Mouse (Mus musculus) neural tube, embryonic 12.5 days (tissue): ENCODE results near the gene Dgki. TPM values are rescaled to one million over a fixed set of nuclear protein-coding genes. Genes with fewer than 3 reads are reported as not detected.

Experiments used
- ATAC-seq: fragments of 200-750 bp; cut with Nextera tagmentation; 2 replicates; pipeline ENCODE4 v1.8.0; 2017; ENCODE audit warnings: low read depth, mild to moderate bottlenecking, moderate TSS enrichment, moderate library complexity; ENCODE audit not compliant: low FRiP score
- H3K27ac ChIP-seq: fragments of 300-500 bp; sonication (generic); 2 replicates; pipeline ENCODE4 v1.5.1; 2016
- H3K27me3 ChIP-seq: fragments of 300-500 bp; sonication (generic); replicated peaks from 2 replicates; pipeline ENCODE4 v1.6.1; 2016; ENCODE audit warnings: mild to moderate bottlenecking
- H3K36me3 ChIP-seq: fragments of 300-500 bp; sonication (generic); 2 replicates; pipeline ENCODE4 v1.6.1; 2016; ENCODE audit warnings: mild to moderate bottlenecking
- H3K4me1 ChIP-seq: fragments of 300-500 bp; sonication (generic); 2 replicates; pipeline ENCODE4 v1.6.1; 2016
- H3K4me2 ChIP-seq: fragments of 300-500 bp; sonication (generic); replicated peaks from 2 replicates; pipeline ENCODE4 v1.6.1; 2016; ENCODE audit warnings: mild to moderate bottlenecking
- H3K4me3 ChIP-seq: fragments of 300-500 bp; sonication (generic); 2 replicates; pipeline ENCODE4 v1.5.1; 2016
- H3K9ac ChIP-seq: fragments of 300-500 bp; sonication (generic); 2 replicates; pipeline ENCODE4 v1.6.1; 2016; ENCODE audit warnings: mild to moderate bottlenecking
- H3K9me3 ChIP-seq: fragments of 300-500 bp; sonication (generic); 2 replicates; pipeline ENCODE4 v1.6.1; 2016; ENCODE audit warnings: mild to moderate bottlenecking
- WGBS: fragments of 180-500 bp; shearing (Covaris S2); methylation state at CpG from one replicate; pipeline ENCODE4 v1.1.7; 2016; 5-methylcytosine and 5-hydroxymethylcytosine counted together
- polyA plus RNA-seq: library from polyadenylated mRNA; unstranded; fragments of >200 nt; fragmentation: Nextera tagmentation; extraction: Ambion mirVana; gene quantifications from 2 replicates; pipeline ENCODE4 v1.2.1, GENCODE M21; 2016

Gene Dgki
- polyA plus RNA-seq, 1 experiment from 2014 or later: 4.9 TPM

- no peak overlapping the region for H3K9ac ChIP-seq
- no peak for ATAC-seq
- H3K9me3 ChIP-seq: no peaks in the 10 kb centered on the region
- WGBS: 96% methylated on average over 3 of the region's 3 CpGs
- no peaks in the 10 kb centered on the region for H3K27me3 ChIP-seq
- H3K4me1 ChIP-seq: no peaks in the 10 kb centered on the region
- H3K27ac ChIP-seq: no peak overlapping the region
- H3K36me3 ChIP-seq: no peaks in the 10 kb centered on the region
- H3K4me2 ChIP-seq: no peak overlapping the region
- no peak overlapping the region for H3K4me3 ChIP-seq
Measured at GRCm38 (mm10) chr6:37290691-37291090, 9.3 kb downstream of the Dgki start.

- no peaks in the 10 kb centered on the region for H3K36me3 ChIP-seq
- no peak overlapping the region for H3K9ac ChIP-seq
- H3K4me3 ChIP-seq: no peak overlapping the region
- WGBS: 90% methylated on average over 4 of the region's 4 CpGs
- H3K4me2 ChIP-seq: no peak overlapping the region
- no peak overlapping the region for H3K27ac ChIP-seq
- no peaks in the 10 kb centered on the region for H3K9me3 ChIP-seq
- ATAC-seq: no peak
- no peaks in the 10 kb centered on the region for H3K27me3 ChIP-seq
- H3K4me1 ChIP-seq: no peaks in the 10 kb centered on the region
Measured at GRCm38 (mm10) chr6:37286134-37286533, 13.8 kb downstream of the Dgki start.

- Histone ChIP-seq H3K9ac (no peak overlapping the region), H3K9me3 (no peaks in the 10 kb centered on the region), H3K4me2 (no peak overlapping the region), H3K27me3 (no peaks in the 10 kb centered on the region), H3K36me3 (no peaks in the 10 kb centered on the region), H3K27ac (no peak overlapping the region), H3K4me1 (no peaks in the 10 kb centered on the region), H3K4me3 (no peak overlapping the region)
- 92% methylated on average over 9 of the region's 9 CpGs for WGBS
- no peak for ATAC-seq
Measured at GRCm38 (mm10) chr6:37284879-37285278, 15.1 kb downstream of the Dgki start.

DNA sequence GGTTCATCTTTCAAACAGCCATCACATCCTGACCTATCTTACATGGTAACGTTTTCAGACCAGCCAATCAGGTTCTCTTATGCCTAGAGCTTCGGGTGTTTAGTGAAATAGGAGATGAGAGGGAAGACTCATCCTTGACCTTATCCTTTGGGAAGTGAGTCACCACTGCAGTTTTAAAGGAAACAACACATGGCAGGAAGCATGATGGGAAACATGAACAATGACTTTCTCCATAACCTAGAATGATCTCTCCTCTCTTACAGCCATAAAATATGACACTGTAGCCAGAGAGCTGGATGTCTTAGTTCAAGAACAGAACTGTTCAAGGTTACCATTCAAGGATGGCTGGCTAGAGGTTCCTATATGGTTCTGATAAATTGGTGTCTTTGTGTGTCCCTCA, 16.6 kb downstream of the Dgki start:
- no peak for ATAC-seq
- H3K9ac ChIP-seq: no peak overlapping the region
- H3K27me3 ChIP-seq: no peaks in the 10 kb centered on the region
- H3K4me3 ChIP-seq: no peak overlapping the region
- H3K9me3 ChIP-seq: no peaks in the 10 kb centered on the region
- H3K27ac ChIP-seq: no peak overlapping the region
- H3K4me2 ChIP-seq: no peak overlapping the region
- 67% methylated on average over 2 of the region's 2 CpGs for WGBS
- no peaks in the 10 kb centered on the region for H3K4me1 ChIP-seq
- H3K36me3 ChIP-seq: no peaks in the 10 kb centered on the region

- H3K9ac ChIP-seq: no peak overlapping the region
- no peaks in the 10 kb centered on the region for H3K9me3 ChIP-seq
- H3K4me2 ChIP-seq: no peak overlapping the region
- WGBS: 81% methylated on average over 1 of the region's 1 CpGs
- ATAC-seq: no peak
- H3K27ac ChIP-seq: no peak overlapping the region
- H3K36me3 ChIP-seq: no peaks in the 10 kb centered on the region
- no peak overlapping the region for H3K4me3 ChIP-seq
- no peaks in the 10 kb centered on the region for H3K27me3 ChIP-seq
- H3K4me1 ChIP-seq: no peaks in the 10 kb centered on the region
Measured at GRCm38 (mm10) chr6:37282659-37283058, 17.3 kb downstream of the Dgki start.

GRCm38 (mm10) chr6:37276834-37277715, 22.9 kb downstream of the Dgki start:
- Histone ChIP-seq H3K9me3 (no peaks in the 10 kb centered on the region), H3K27ac (no peak overlapping the region), H3K4me1 (no peaks in the 10 kb centered on the region), H3K4me2 (no peak overlapping the region), H3K36me3 (no peaks in the 10 kb centered on the region), H3K9ac (no peak overlapping the region), H3K4me3 (no peak overlapping the region), H3K27me3 (no peaks in the 10 kb centered on the region)
- 57% methylated on average over 6 of the region's 6 CpGs for WGBS
- no peak for ATAC-seq

- Histone ChIP-seq H3K9ac (no peak overlapping the region), H3K4me3 (no peak overlapping the region), H3K4me1 (no peaks in the 10 kb centered on the region), H3K4me2 (no peak overlapping the region), H3K36me3 (no peaks in the 10 kb centered on the region), H3K27ac (no peak overlapping the region), H3K9me3 (no peaks in the 10 kb centered on the region), H3K27me3 (no peaks in the 10 kb centered on the region)
- 84% methylated on average over 5 of the region's 5 CpGs for WGBS
- no peak for ATAC-seq
Measured at GRCm38 (mm10) chr6:37276181-37276580, 23.8 kb downstream of the Dgki start.

- WGBS: 77% methylated on average over 8 of the region's 8 CpGs
- no peak for ATAC-seq
- no peak overlapping the region for H3K4me3 ChIP-seq
- no peaks in the 10 kb centered on the region for H3K36me3 ChIP-seq
- no peak overlapping the region for H3K27ac ChIP-seq
- H3K9me3 ChIP-seq: no peaks in the 10 kb centered on the region
- no peaks in the 10 kb centered on the region for H3K27me3 ChIP-seq
- no peak overlapping the region for H3K9ac ChIP-seq
- H3K4me1 ChIP-seq: no peaks in the 10 kb centered on the region
- H3K4me2 ChIP-seq: no peak overlapping the region
Measured at GRCm38 (mm10) chr6:37270905-37271591, 28.9 kb downstream of the Dgki start.

- Histone ChIP-seq H3K4me3 (no peak overlapping the region), H3K9me3 (no peaks in the 10 kb centered on the region), H3K27me3 (no peaks in the 10 kb centered on the region), H3K4me2 (no peak overlapping the region), H3K27ac (no peak overlapping the region), H3K9ac (no peak overlapping the region), H3K36me3 (no peaks in the 10 kb centered on the region), H3K4me1 (no peaks in the 10 kb centered on the region)
- 91% methylated on average over 6 of the region's 6 CpGs for WGBS
- ATAC-seq: no peak
Measured at GRCm38 (mm10) chr6:37268589-37268988, 31.4 kb downstream of the Dgki start.

- H3K27me3 ChIP-seq: no peaks in the 10 kb centered on the region
- WGBS: 90% methylated on average over 4 of the region's 4 CpGs
- no peaks in the 10 kb centered on the region for H3K4me1 ChIP-seq
- ATAC-seq: no peak
- H3K9me3 ChIP-seq: no peaks in the 10 kb centered on the region
- H3K4me3 ChIP-seq: no peak overlapping the region
- no peak overlapping the region for H3K9ac ChIP-seq
- H3K36me3 ChIP-seq: no peaks in the 10 kb centered on the region
- H3K4me2 ChIP-seq: no peak overlapping the region
- no peak overlapping the region for H3K27ac ChIP-seq
Measured at GRCm38 (mm10) chr6:37267952-37268351, 32.0 kb downstream of the Dgki start.

DNA sequence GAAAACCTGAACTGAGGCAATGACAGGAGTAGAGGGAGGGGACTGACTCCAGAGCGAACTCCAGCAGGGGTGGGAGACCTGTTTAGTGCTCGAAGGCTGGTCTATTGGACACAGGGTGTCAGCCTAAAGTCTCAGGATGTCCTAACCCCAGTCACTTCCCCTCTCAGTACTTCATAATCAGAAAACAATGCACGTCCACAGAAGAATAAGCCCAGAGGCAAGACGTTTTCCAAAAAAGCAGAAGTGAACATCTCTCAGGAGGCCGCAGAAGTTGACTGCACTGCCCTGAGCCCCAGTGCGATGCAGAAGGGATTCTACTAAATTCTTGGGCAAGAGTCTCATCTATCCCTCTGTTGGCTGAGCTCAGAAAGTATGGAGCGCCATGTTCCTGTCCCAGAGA, 37.5 kb downstream of the Dgki start:
- no peaks in the 10 kb centered on the region for H3K36me3 ChIP-seq
- H3K4me2 ChIP-seq: no peak overlapping the region
- no peaks in the 10 kb centered on the region for H3K27me3 ChIP-seq
- no peak overlapping the region for H3K27ac ChIP-seq
- 90% methylated on average over 7 of the region's 7 CpGs for WGBS
- no peaks in the 10 kb centered on the region for H3K9me3 ChIP-seq
- ATAC-seq: no peak
- H3K9ac ChIP-seq: no peak overlapping the region
- no peak overlapping the region for H3K4me3 ChIP-seq
- no peaks in the 10 kb centered on the region for H3K4me1 ChIP-seq

- no peaks in the 10 kb centered on the region for H3K36me3 ChIP-seq
- no peaks in the 10 kb centered on the region for H3K4me1 ChIP-seq
- no peak overlapping the region for H3K9ac ChIP-seq
- no peak overlapping the region for H3K4me2 ChIP-seq
- no peak overlapping the region for H3K27ac ChIP-seq
- no peaks in the 10 kb centered on the region for H3K9me3 ChIP-seq
- no peaks in the 10 kb centered on the region for H3K27me3 ChIP-seq
- WGBS: 87% methylated on average over 10 of the region's 10 CpGs
- ATAC-seq: no peak
- H3K4me3 ChIP-seq: no peak overlapping the region
Measured at GRCm38 (mm10) chr6:37261236-37261852, 38.6 kb downstream of the Dgki start.
